Mouse (Mus musculus) ZHBTc4 (cell line): ENCODE measurements around the gene Zfy1.
A peak's percentile ranks its signal among the peaks of the same experiment; 100 is the strongest.
"Not testable (repeated sequence)": the region's sequence is repeated elsewhere in the genome, so short reads cannot be mapped to it uniquely, and the experiment has no call there.

ENCODE experiments used
- DNase-seq: peaks from one replicate; pipeline ENCODE4 v3.0.0-alpha.2; 2011; ENCODE audit warnings: low read depth, low spot score

Gene Zfy1

GRCm38 (mm10) chrY:797309-797708 is at the start of gene Zfy1:
Zfy1 (minus strand) TSS chrY:797409.
- not testable (repeated sequence) for DNase-seq

GRCm38 (mm10) chrY:818396-818795 is 21.2 kb upstream of the Zfy1 start, which contains the start of gene Uba1y:
Uba1y (plus strand) TSS chrY:818649.
- DNase-seq = peak; percentile 2

- DNase-seq = peak; percentile 55
These were observed 11.9 kb upstream of the Zfy1 start for GRCm38 (mm10) chrY:808991-809661.
